Mouse (Mus musculus) liver, embryonic 11.5 days (tissue): ENCODE measurements around the gene Prdm2. TPM values are rescaled to one million over a fixed set of nuclear protein-coding genes. Genes with fewer than 3 reads are reported as not detected.
A peak's percentile ranks its signal among the peaks of the same experiment; 100 is the strongest.

Experiments
- ATAC-seq: fragments of 200-750 bp; cut with Nextera tagmentation; replicated peaks from 2 replicates; pipeline ENCODE4 v1.8.0; 2017; ENCODE audit warnings: moderate number of reproducible peaks, mild to moderate bottlenecking, moderate TSS enrichment, moderate library complexity; ENCODE audit not compliant: low FRiP score
- DNase-seq: peaks from one replicate; pipeline ENCODE4 v3.0.0-alpha.2; 2017; ENCODE audit warnings: low spot score
- H3K27ac ChIP-seq: fragments of 300-500 bp; sonication (generic); 2 replicates; pipeline ENCODE4 v1.5.1; 2014; ENCODE audit warnings: mild to moderate bottlenecking, low read depth, low read length, control low read depth
- H3K27me3 ChIP-seq: fragments of 300-500 bp; sonication (generic); replicated peaks from 2 replicates; pipeline ENCODE4 v1.6.1; 2014; ENCODE audit warnings: low read length, mixed read lengths; ENCODE audit not compliant: control insufficient read depth, insufficient read depth
- H3K36me3 ChIP-seq: fragments of 300-500 bp; sonication (generic); 2 replicates; pipeline ENCODE4 v1.6.1; 2014; ENCODE audit warnings: mild to moderate bottlenecking, low read length, moderate library complexity, mixed read lengths; ENCODE audit not compliant: control insufficient read depth, insufficient read depth
- H3K4me1 ChIP-seq: fragments of 300-500 bp; sonication (generic); replicated peaks from 2 replicates; pipeline ENCODE4 v1.6.1; 2014; ENCODE audit warnings: low read length, mixed read lengths; ENCODE audit not compliant: control insufficient read depth, insufficient read depth
- H3K4me2 ChIP-seq: fragments of 300-500 bp; sonication (generic); 2 replicates; pipeline ENCODE4 v1.6.1; 2014; ENCODE audit warnings: mild to moderate bottlenecking, control low read depth, moderate library complexity
- H3K4me3 ChIP-seq: fragments of 300-500 bp; sonication (generic); 2 replicates; pipeline ENCODE4 v1.5.1; 2014; ENCODE audit warnings: low read depth, low read length, control low read depth
- H3K9ac ChIP-seq: fragments of 300-500 bp; sonication (generic); 2 replicates; pipeline ENCODE4 v1.6.1; 2014; ENCODE audit warnings: low read depth, low read length, control low read depth
- H3K9me3 ChIP-seq: fragments of 300-500 bp; sonication (generic); 2 replicates; pipeline ENCODE4 v1.6.1; 2016; ENCODE audit warnings: low read length, inconsistent platforms, mixed read lengths; ENCODE audit not compliant: control insufficient read depth
- WGBS: fragments of 180-500 bp; shearing (Covaris S2); extraction: QIAGEN DNeasy Blood & Tissue Kit; methylation state at CpG from one replicate; pipeline ENCODE4 v1.1.7; 2014; 5-methylcytosine and 5-hydroxymethylcytosine counted together
- polyA plus RNA-seq: library from polyadenylated mRNA; unstranded; fragments of >200 nt; fragmentation: Nextera tagmentation; extraction: Ambion mirVana; gene quantifications from 2 replicates; pipeline ENCODE4 v1.2.1, GENCODE M21; 2014

The Prdm2 gene
- polyA plus RNA-seq, 1 experiment from 2014 or later = 8.3 TPM

GRCm38 (mm10) chr4:143155036-143155435, 57.8 kb downstream of the Prdm2 start:
- Histone ChIP-seq H3K9ac (no peak overlapping the region), H3K9me3 (no peaks in the 10 kb centered on the region), H3K27me3 (no peaks in the 10 kb centered on the region), H3K4me1 (peaks cover 13% of the 10 kb centered on the region), H3K4me3 (no peak overlapping the region), H3K4me2 (no peak overlapping the region), H3K27ac (no peak overlapping the region), H3K36me3 (no peaks in the 10 kb centered on the region; the same call in 1 of the 2 replicates)
- DNase-seq (no peak), ATAC-seq (no peak)
- 81% methylated on average over 4 of the region's 4 CpGs for WGBS

- Histone ChIP-seq H3K4me2 (no peak overlapping the region), H3K4me3 (no peak overlapping the region), H3K27ac (no peak overlapping the region), H3K9ac (no peak overlapping the region), H3K36me3 (no peaks in the 10 kb centered on the region; the same call in 1 of the 2 replicates), H3K27me3 (no peaks in the 10 kb centered on the region), H3K4me1 (peaks cover 13% of the 10 kb centered on the region), H3K9me3 (no peaks in the 10 kb centered on the region)
- DNase-seq (no peak), ATAC-seq (no peak; the same call in 1 of the 2 replicates)
- 78% methylated on average over 6 of the region's 6 CpGs for WGBS
Measured at GRCm38 (mm10) chr4:143154571-143154970, 58.2 kb downstream of the Prdm2 start.

- H3K4me1 ChIP-seq = peaks cover 12% of the 10 kb centered on the region
- no peak for ATAC-seq
- WGBS = 82% methylated on average over 5 of the region's 5 CpGs
- no peak overlapping the region for H3K4me2 ChIP-seq
- H3K27ac ChIP-seq = no peak overlapping the region
- no peaks in the 10 kb centered on the region for H3K27me3 ChIP-seq
- no peak overlapping the region for H3K4me3 ChIP-seq
- H3K9me3 ChIP-seq = no peaks in the 10 kb centered on the region
- DNase-seq = no peak
- no peak overlapping the region for H3K9ac ChIP-seq
- no peaks in the 10 kb centered on the region for H3K36me3 ChIP-seq
Measured at GRCm38 (mm10) chr4:143152634-143153033, 60.2 kb downstream of the Prdm2 start.

- Histone ChIP-seq H3K4me1 (peaks cover 12% of the 10 kb centered on the region; the same call in 1 of the 2 replicates), H3K4me2 (no peak overlapping the region), H3K4me3 (no peak overlapping the region), H3K9me3 (no peaks in the 10 kb centered on the region), H3K9ac (no peak overlapping the region), H3K36me3 (no peaks in the 10 kb centered on the region), H3K27me3 (no peaks in the 10 kb centered on the region), H3K27ac (no peak overlapping the region)
- WGBS = 67% methylated on average over 1 of the region's 1 CpGs
- ATAC-seq (no peak), DNase-seq (no peak)
Measured at GRCm38 (mm10) chr4:143151267-143151666, 61.5 kb downstream of the Prdm2 start.

GRCm38 (mm10) chr4:143147666-143148065, 65.1 kb downstream of the Prdm2 start:
- Histone ChIP-seq H3K4me2 (no peak overlapping the region), H3K4me3 (no peak overlapping the region), H3K4me1 (peaks cover 11% of the 10 kb centered on the region), H3K36me3 (no peaks in the 10 kb centered on the region), H3K9ac (no peak overlapping the region), H3K27ac (no peak overlapping the region), H3K27me3 (no peaks in the 10 kb centered on the region), H3K9me3 (no peaks in the 10 kb centered on the region)
- 83% methylated on average over 3 of the region's 3 CpGs for WGBS
- no peak for ATAC-seq
- no peak for DNase-seq

GRCm38 (mm10) chr4:143143615-143144014, 69.2 kb downstream of the Prdm2 start:
- Histone ChIP-seq H3K4me2 (no peak overlapping the region), H3K9ac (no peak overlapping the region), H3K27me3 (no peaks in the 10 kb centered on the region), H3K4me3 (no peak overlapping the region), H3K4me1 (peaks cover 11% of the 10 kb centered on the region), H3K27ac (no peak overlapping the region), H3K36me3 (peaks cover 4% of the 10 kb centered on the region), H3K9me3 (no peaks in the 10 kb centered on the region)
- peak; percentile 50 for ATAC-seq
- WGBS = 19% methylated on average over 7 of the region's 7 CpGs
- no peak for DNase-seq

GRCm38 (mm10) chr4:143141645-143142259, 71.0 kb downstream of the Prdm2 start:
- H3K36me3 ChIP-seq = peaks cover 4% of the 10 kb centered on the region
- H3K4me2 ChIP-seq = no peak overlapping the region; the same call in 1 of the 2 replicates
- H3K4me1 ChIP-seq = peaks cover 7% of the 10 kb centered on the region
- no peaks in the 10 kb centered on the region for H3K9me3 ChIP-seq
- ATAC-seq = peak; percentile 39
- 66% methylated on average over 12 of the region's 12 CpGs for WGBS
- H3K27ac ChIP-seq = 0 out of 2 replicates have a peak overlapping the region, but pooled peaks have one; percentile 25
- no peak overlapping the region for H3K4me3 ChIP-seq
- no peaks in the 10 kb centered on the region for H3K27me3 ChIP-seq
- no peak overlapping the region for H3K9ac ChIP-seq
- DNase-seq = no peak

GRCm38 (mm10) chr4:143140940-143141339, 71.9 kb downstream of the Prdm2 start:
- peaks cover 7% of the 10 kb centered on the region for H3K4me1 ChIP-seq
- no peaks in the 10 kb centered on the region for H3K27me3 ChIP-seq
- H3K4me2 ChIP-seq = no peak overlapping the region
- peaks cover 5% of the 10 kb centered on the region for H3K36me3 ChIP-seq
- no peak overlapping the region for H3K4me3 ChIP-seq
- H3K9me3 ChIP-seq = no peaks in the 10 kb centered on the region
- 81% methylated on average over 3 of the region's 3 CpGs for WGBS
- ATAC-seq (no peak), DNase-seq (no peak)
- no peak overlapping the region for H3K27ac ChIP-seq
- no peak overlapping the region for H3K9ac ChIP-seq

GRCm38 (mm10) chr4:143132433-143132832, 80.4 kb downstream of the Prdm2 start:
- 92% methylated on average over 7 of the region's 7 CpGs for WGBS

More at GRCm38 (mm10) chr4:143132433-143132832, 80.4 kb downstream of the Prdm2 start:
- Histone ChIP-seq H3K9me3 (no peaks in the 10 kb centered on the region), H3K4me2 (no peak overlapping the region), H3K36me3 (peaks cover 34% of the 10 kb centered on the region), H3K4me1 (no peaks in the 10 kb centered on the region), H3K27me3 (no peaks in the 10 kb centered on the region), H3K27ac (no peak overlapping the region), H3K4me3 (no peak overlapping the region), H3K9ac (no peak overlapping the region)
- no peak for DNase-seq
- ATAC-seq = no peak
